Mouse (Mus musculus) midbrain, embryonic 15.5 days (tissue): ENCODE results near the gene Afap1. TPM values are rescaled to one million over a fixed set of nuclear protein-coding genes. Genes with fewer than 3 reads are reported as not detected.

Source experiments
- ATAC-seq: fragments of 200-750 bp; cut with Nextera tagmentation; replicated peaks from 2 replicates; pipeline ENCODE4 v1.8.0; 2017; ENCODE audit warnings: moderate TSS enrichment
- H3K27ac ChIP-seq: fragments of 300-500 bp; sonication (generic); 2 replicates; pipeline ENCODE4 v1.5.1; 2015; ENCODE audit warnings: mild to moderate bottlenecking, inconsistent platforms
- H3K27me3 ChIP-seq: fragments of 300-500 bp; sonication (generic); replicated peaks from 2 replicates; pipeline ENCODE4 v1.6.1; 2015; ENCODE audit warnings: inconsistent platforms
- H3K36me3 ChIP-seq: fragments of 300-500 bp; sonication (generic); replicated peaks from 2 replicates; pipeline ENCODE4 v1.6.1; 2015; ENCODE audit warnings: inconsistent platforms
- H3K4me1 ChIP-seq: fragments of 300-500 bp; sonication (generic); 2 replicates; pipeline ENCODE4 v1.6.1; 2015; ENCODE audit warnings: inconsistent platforms
- H3K4me2 ChIP-seq: fragments of 300-500 bp; sonication (generic); 2 replicates; pipeline ENCODE4 v1.6.1; 2015; ENCODE audit warnings: inconsistent platforms, mild to moderate bottlenecking, moderate library complexity
- H3K4me3 ChIP-seq: fragments of 300-500 bp; sonication (generic); 2 replicates; pipeline ENCODE4 v1.5.1; 2015; ENCODE audit warnings: mild to moderate bottlenecking, inconsistent platforms
- H3K9ac ChIP-seq: fragments of 300-500 bp; sonication (generic); 2 replicates; pipeline ENCODE4 v1.6.1; 2015; ENCODE audit warnings: mild to moderate bottlenecking, inconsistent platforms
- H3K9me3 ChIP-seq: fragments of 300-500 bp; sonication (generic); 2 replicates; pipeline ENCODE4 v1.6.1; 2016; ENCODE audit warnings: inconsistent platforms
- WGBS: fragments of 180-500 bp; shearing (Covaris S2); methylation state at CpG from one replicate; pipeline ENCODE4 v1.1.7; 2015; ENCODE audit warnings: mixed read lengths; 5-methylcytosine and 5-hydroxymethylcytosine counted together
- polyA plus RNA-seq: library from polyadenylated mRNA; unstranded; fragments of >200 nt; fragmentation: Nextera tagmentation; extraction: Ambion mirVana; gene quantifications from 2 replicates; pipeline ENCODE4 v1.2.1, GENCODE M21; 2015

Afap1 gene
- polyA plus RNA-seq, 1 experiment from 2014 or later = 76.9 TPM

- peaks cover 12% of the 10 kb centered on the region; the same call in 1 of the 2 replicates for H3K4me1 ChIP-seq
- H3K27ac ChIP-seq = no peak overlapping the region
- H3K4me3 ChIP-seq = no peak overlapping the region
- no peak for ATAC-seq
- H3K27me3 ChIP-seq = no peaks in the 10 kb centered on the region
- H3K4me2 ChIP-seq = no peak overlapping the region
- 82% methylated on average over 3 of the region's 3 CpGs for WGBS
- H3K9ac ChIP-seq = no peak overlapping the region
- no peaks in the 10 kb centered on the region for H3K9me3 ChIP-seq
- H3K36me3 ChIP-seq = peaks cover 44% of the 10 kb centered on the region; the same call in 1 of the 2 replicates
These were observed 76.7 kb downstream of the Afap1 start for GRCm38 (mm10) chr5:35969857-35970256.

- 36% methylated on average over 12 of the region's 12 CpGs for WGBS
- H3K36me3 ChIP-seq = peaks cover 37% of the 10 kb centered on the region; the same call in 1 of the 2 replicates
- H3K9ac ChIP-seq = no peak overlapping the region
- no peak overlapping the region for H3K4me3 ChIP-seq
- no peaks in the 10 kb centered on the region for H3K27me3 ChIP-seq
- peak; percentile 53; the same call in 1 of the 2 replicates for ATAC-seq
- peak overlapping the region; percentile 59 for H3K27ac ChIP-seq
- H3K4me1 ChIP-seq = peaks cover 12% of the 10 kb centered on the region; the same call in 1 of the 2 replicates
- H3K9me3 ChIP-seq = no peaks in the 10 kb centered on the region
- H3K4me2 ChIP-seq = no peak overlapping the region
These were observed 77.4 kb downstream of the Afap1 start for GRCm38 (mm10) chr5:35970380-35971105.

DNA sequence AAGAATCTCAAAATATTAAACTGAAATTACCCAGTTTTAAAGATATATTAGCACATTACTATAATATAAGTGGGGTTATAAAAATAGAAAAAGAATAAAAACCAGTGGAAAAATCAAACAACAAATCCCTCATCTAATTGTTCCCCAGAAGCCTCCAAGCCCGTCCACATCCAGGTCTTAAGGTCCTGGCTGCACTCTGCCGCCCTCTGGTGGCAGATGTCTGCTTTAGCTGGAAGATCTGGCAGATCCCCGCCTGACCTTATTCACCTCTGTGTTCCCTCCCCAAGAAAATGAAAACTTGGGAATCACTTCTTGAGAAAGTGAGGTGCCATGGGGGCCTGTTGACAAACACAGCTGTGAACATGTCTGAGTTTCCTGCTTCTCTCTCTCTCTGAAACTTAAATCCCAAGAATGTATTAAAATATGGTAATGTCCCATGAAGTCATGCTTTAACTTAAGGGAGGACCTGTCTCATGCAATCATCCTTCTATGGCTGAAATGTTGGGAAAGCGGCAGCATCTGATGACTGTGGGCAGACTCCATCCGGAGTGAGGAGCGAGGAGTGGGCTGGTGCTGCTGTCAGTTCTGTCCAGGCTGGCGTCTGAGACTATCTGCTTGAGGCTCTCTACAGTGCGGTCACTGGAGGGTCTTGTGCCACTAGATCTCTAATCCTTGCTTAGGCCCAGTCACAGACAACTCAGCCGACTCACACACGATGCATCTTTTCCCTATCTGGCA is 78.9 kb downstream of the Afap1 start:
- Histone ChIP-seq H3K27me3 (no peaks in the 10 kb centered on the region), H3K4me2 (no peak overlapping the region), H3K36me3 (peaks cover 36% of the 10 kb centered on the region; the same call in 1 of the 2 replicates), H3K4me1 (peaks cover 12% of the 10 kb centered on the region; the same call in 1 of the 2 replicates), H3K9me3 (no peaks in the 10 kb centered on the region), H3K4me3 (no peak overlapping the region), H3K9ac (no peak overlapping the region), H3K27ac (no peak overlapping the region)
- WGBS = 62% methylated on average over 10 of the region's 10 CpGs
- no peak for ATAC-seq

- 86% methylated on average over 7 of the region's 7 CpGs for whole genome bisulfite sequencing
- peaks cover 38% of the 10 kb centered on the region; the same call in 1 of the 2 replicates for H3K36me3 ChIP-seq
- peaks cover 12% of the 10 kb centered on the region; the same call in 1 of the 2 replicates for H3K4me1 ChIP-seq
- no peak overlapping the region for H3K27ac ChIP-seq
- H3K9ac ChIP-seq = no peak overlapping the region
- no peak overlapping the region for H3K4me3 ChIP-seq
- H3K9me3 ChIP-seq = no peaks in the 10 kb centered on the region
- ATAC-seq = no peak
- no peaks in the 10 kb centered on the region for H3K27me3 ChIP-seq
- H3K4me2 ChIP-seq = no peak overlapping the region
These were observed 79.6 kb downstream of the Afap1 start for GRCm38 (mm10) chr5:35972739-35973138.

DNA sequence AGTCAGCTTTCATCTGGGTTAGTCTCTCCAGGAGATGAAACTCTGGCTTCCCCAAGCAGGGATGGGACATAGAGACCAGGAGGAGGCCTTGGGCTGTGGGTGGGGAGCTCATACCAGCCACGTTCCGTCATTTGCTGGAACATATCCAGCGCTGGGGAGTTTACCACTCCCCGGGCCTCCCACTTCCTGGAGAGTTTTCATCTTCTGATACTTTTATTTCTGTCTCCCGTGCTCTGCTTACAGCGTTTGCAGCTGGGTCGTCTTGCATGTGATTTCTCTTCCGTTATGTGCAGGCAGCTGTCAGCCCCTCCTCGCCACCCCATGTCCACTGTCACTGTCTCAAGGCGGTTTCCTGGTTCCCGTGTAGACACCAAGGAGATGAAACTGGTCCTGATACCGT is 80.7 kb downstream of the Afap1 start:
- Histone ChIP-seq H3K4me3 (no peak overlapping the region), H3K4me2 (no peak overlapping the region), H3K36me3 (peaks cover 31% of the 10 kb centered on the region), H3K9ac (no peak overlapping the region), H3K27me3 (no peaks in the 10 kb centered on the region), H3K4me1 (peaks cover 12% of the 10 kb centered on the region; the same call in 1 of the 2 replicates), H3K9me3 (no peaks in the 10 kb centered on the region), H3K27ac (no peak overlapping the region)
- WGBS = 87% methylated on average over 12 of the region's 12 CpGs
- ATAC-seq = no peak

GRCm38 (mm10) chr5:35974265-35974664 is 81.1 kb downstream of the Afap1 start:
- Histone ChIP-seq H3K27ac (no peak overlapping the region), H3K9me3 (no peaks in the 10 kb centered on the region), H3K4me3 (no peak overlapping the region), H3K27me3 (no peaks in the 10 kb centered on the region), H3K4me1 (peaks cover 12% of the 10 kb centered on the region; the same call in 1 of the 2 replicates), H3K9ac (no peak overlapping the region), H3K36me3 (peaks cover 31% of the 10 kb centered on the region), H3K4me2 (no peak overlapping the region)
- WGBS = 91% methylated on average over 15 of the region's 15 CpGs
- ATAC-seq = no peak

DNA sequence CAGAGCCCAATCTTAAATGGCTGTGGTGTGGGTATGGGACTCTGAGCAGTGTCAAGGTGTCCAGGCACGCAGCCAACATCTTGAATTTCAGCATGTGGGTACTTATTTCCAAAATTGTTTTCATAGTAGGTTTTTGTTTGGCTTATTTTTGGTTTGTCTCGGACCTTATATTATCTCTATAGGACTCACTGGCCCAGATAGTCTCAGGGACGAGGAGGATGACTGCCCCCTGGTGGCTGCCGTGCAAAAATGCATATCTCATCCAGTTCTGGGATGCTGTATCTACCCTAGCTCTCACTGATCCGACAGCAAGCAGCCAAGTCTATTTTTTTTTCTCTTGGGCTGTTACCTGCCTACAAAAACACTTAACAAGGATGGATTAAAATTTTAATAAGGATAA is 82.6 kb downstream of the Afap1 start:
- Histone ChIP-seq H3K9me3 (no peaks in the 10 kb centered on the region), H3K4me1 (peaks cover 6% of the 10 kb centered on the region; the same call in 1 of the 2 replicates)
- peak; percentile 82; the same call in 1 of the 2 replicates for ATAC-seq

DNA sequence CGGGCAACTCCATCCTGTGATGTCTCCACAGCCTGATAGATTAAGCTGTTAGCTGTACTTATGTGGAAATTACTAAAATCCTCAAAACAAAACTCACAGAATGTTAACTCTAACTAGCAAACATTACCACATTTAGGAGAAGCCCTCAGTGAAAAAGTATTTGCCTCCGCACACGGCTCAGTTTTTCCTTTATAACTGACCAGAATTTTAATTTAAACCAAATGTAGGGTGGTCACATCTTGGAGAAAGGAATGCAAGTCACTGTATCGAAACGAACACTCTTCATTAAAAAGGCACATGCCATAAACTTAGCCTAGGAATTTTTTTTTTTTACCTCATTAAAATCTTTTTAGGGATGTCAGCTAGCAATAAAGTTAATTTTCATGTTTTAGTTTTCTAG is 87.4 kb downstream of the Afap1 start:
- Histone ChIP-seq H3K9ac (no peak overlapping the region), H3K4me2 (no peak overlapping the region), H3K9me3 (no peaks in the 10 kb centered on the region), H3K4me3 (no peak overlapping the region), H3K4me1 (no peaks in the 10 kb centered on the region), H3K27ac (no peak overlapping the region), H3K36me3 (peaks cover 36% of the 10 kb centered on the region), H3K27me3 (no peaks in the 10 kb centered on the region)
- ATAC-seq = no peak
- 87% methylated on average over 5 of the region's 5 CpGs for WGBS

More for the DNA sequence above, 82.6 kb downstream of the Afap1 start:
- Histone ChIP-seq H3K9ac (no peak overlapping the region), H3K4me3 (no peak overlapping the region), H3K27me3 (no peaks in the 10 kb centered on the region), H3K27ac (no peak overlapping the region), H3K4me2 (no peak overlapping the region), H3K36me3 (peaks cover 30% of the 10 kb centered on the region)
- 11% methylated on average over 5 of the region's 5 CpGs for WGBS

GRCm38 (mm10) chr5:35981341-35981740 is 88.2 kb downstream of the Afap1 start:
- H3K27ac ChIP-seq = no peak overlapping the region
- H3K9ac ChIP-seq = no peak overlapping the region
- ATAC-seq = no peak
- H3K4me2 ChIP-seq = no peak overlapping the region
- H3K36me3 ChIP-seq = peaks cover 35% of the 10 kb centered on the region
- H3K9me3 ChIP-seq = no peaks in the 10 kb centered on the region
- no peak overlapping the region for H3K4me3 ChIP-seq
- H3K4me1 ChIP-seq = no peaks in the 10 kb centered on the region
- WGBS = 87% methylated on average over 5 of the region's 5 CpGs
- no peaks in the 10 kb centered on the region for H3K27me3 ChIP-seq

- peak; percentile 74 for ATAC-seq
- Histone ChIP-seq H3K36me3 (peaks cover 34% of the 10 kb centered on the region), H3K4me2 (no peak overlapping the region), H3K27ac (no peak overlapping the region), H3K27me3 (no peaks in the 10 kb centered on the region), H3K9ac (no peak overlapping the region), H3K4me1 (no peaks in the 10 kb centered on the region), H3K4me3 (no peak overlapping the region), H3K9me3 (no peaks in the 10 kb centered on the region)
- 40% methylated on average over 4 of the region's 4 CpGs for WGBS
These were observed 88.9 kb downstream of the Afap1 start for GRCm38 (mm10) chr5:35981976-35982375.

DNA sequence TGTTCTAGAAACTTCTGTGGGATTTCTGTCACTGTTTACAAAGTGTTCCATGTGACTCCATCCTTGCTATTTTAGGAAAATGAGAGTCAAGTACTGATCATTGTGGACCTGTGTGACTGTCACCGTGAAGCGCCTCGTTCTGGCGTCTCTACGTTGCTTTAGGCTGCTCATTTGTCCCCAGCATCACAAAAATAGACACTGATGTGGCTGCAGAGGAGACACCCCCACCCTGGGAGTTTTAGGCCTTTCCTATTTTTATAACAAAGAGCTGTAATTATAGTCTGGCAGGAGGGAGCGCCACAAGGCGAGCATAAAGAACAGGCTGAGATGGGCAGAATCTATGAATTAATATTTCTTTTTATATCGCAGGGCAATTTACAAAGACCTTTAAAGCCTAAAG is 92.5 kb downstream of the Afap1 start:
- WGBS = 72% methylated on average over 8 of the region's 8 CpGs
- no peak overlapping the region for H3K4me3 ChIP-seq
- no peaks in the 10 kb centered on the region for H3K9me3 ChIP-seq
- peaks cover 46% of the 10 kb centered on the region for H3K36me3 ChIP-seq
- H3K27me3 ChIP-seq = no peaks in the 10 kb centered on the region
- H3K27ac ChIP-seq = no peak overlapping the region
- no peak overlapping the region for H3K4me2 ChIP-seq
- no peak overlapping the region for H3K9ac ChIP-seq
- no peak for ATAC-seq
- H3K4me1 ChIP-seq = no peaks in the 10 kb centered on the region

- Histone ChIP-seq H3K4me2 (no peak overlapping the region), H3K36me3 (peaks cover 48% of the 10 kb centered on the region), H3K9me3 (no peaks in the 10 kb centered on the region), H3K9ac (no peak overlapping the region), H3K4me3 (no peak overlapping the region), H3K27me3 (no peaks in the 10 kb centered on the region), H3K4me1 (no peaks in the 10 kb centered on the region), H3K27ac (no peak overlapping the region)
- ATAC-seq = no peak
- 91% methylated on average over 8 of the region's 8 CpGs for WGBS
These were observed 95.0 kb downstream of the Afap1 start for GRCm38 (mm10) chr5:35988085-35988484.
